Mouse (Mus musculus) ES-Bruce4 (cell line): ENCODE measurements around the gene Kcnc3.

Experiments
- CTCF ChIP-seq: IDR thresholded peaks from one replicate; pipeline ENCODE4 v1.8.1; 2011; ENCODE audit warnings: low read depth, low read length
- EP300 ChIP-seq: IDR thresholded peaks from 2 replicates; pipeline ENCODE4 v1.6.1; 2011; ENCODE audit warnings: low read depth, low read length; ENCODE audit not compliant: insufficient read depth
- POLR2A ChIP-seq: IDR thresholded peaks from one replicate; pipeline ENCODE4 v1.8.1; 2011; ENCODE audit warnings: low read length; ENCODE audit not compliant: insufficient read depth

DNA sequence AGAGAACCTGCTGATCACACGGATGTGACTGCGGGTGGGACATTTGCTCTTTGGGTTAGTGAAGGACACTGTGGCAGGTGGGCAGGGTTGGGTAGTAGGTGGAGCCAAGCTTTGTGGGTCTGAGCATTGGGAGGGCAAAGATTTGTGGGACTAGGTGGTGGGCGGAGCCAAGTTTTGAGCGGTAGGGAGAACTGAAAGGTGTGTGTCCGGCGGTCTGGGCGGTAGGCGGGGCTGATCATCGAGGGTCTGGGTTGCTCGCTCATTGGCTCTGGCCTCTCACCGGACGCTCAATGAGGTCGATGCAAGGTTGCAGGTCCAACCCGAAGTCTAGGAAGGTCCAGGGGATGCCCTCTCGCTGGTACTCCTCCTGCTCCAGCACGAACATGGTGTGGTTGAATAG, 48.2 kb downstream of the Kcnc3 start:
- no peak for TF ChIP-seq CTCF
- TF ChIP-seq EP300, result no peak
- TF ChIP-seq POLR2A, result no peak
